Mouse (Mus musculus) mammary gland, adult 2 months (tissue): ENCODE results near the gene Mis12. TPM values are rescaled to one million over a fixed set of nuclear protein-coding genes. Genes with fewer than 3 reads are reported as not detected.

Experiments used
- polyA plus RNA-seq: library from polyadenylated mRNA; depleted of rRNA; stranded (reverse); fragments of >200 nt; gene quantifications from 2 replicates; pipeline ENCODE4 v1.2.3, GENCODE M21; 2012; ENCODE audit warnings: low replicate concordance; rRNA removed

The Mis12 gene
- 2.5 and 3.3 TPM in 2 replicates for polyA plus RNA-seq

GRCm38 (mm10) chr11:71019201-71020068, at the start of gene Mis12, which contains the start of gene Derl2:
Gene Mis12, plus strand, starts transcription at chr11:71019611.
Gene Derl2, minus strand, starts transcription at chr11:71019841.

GRCm38 (mm10) chr11:70969821-70970559, 49.4 kb upstream of the Mis12 start, which contains the start of the genes Nup88 and Rpain:
Gene Nup88, minus strand, starts transcription at chr11:70969973.
Gene Rpain, plus strand, starts transcription at chr11:70970213.

GRCm38 (mm10) chr11:70982557-70983228, 36.7 kb upstream of the Mis12 start, which contains the start of gene C1qbp:
Gene C1qbp, minus strand, starts transcription at chr11:70983026.

GRCm38 (mm10) chr11:71004316-71004773, 15.1 kb upstream of the Mis12 start, which contains the start of gene Dhx33:
Gene Dhx33, minus strand, starts transcription at chr11:71004437.

GRCm38 (mm10) chr11:71033163-71033761, 13.9 kb downstream of the Mis12 start, which contains the start of gene 6330403K07Rik:
Gene 6330403K07Rik, minus strand, starts transcription at chr11:71033513.

Other genes starting within 250 kb of the Mis12 start
- 4.0 and 6.2 TPM in 2 replicates for gene Scimp, start 207.0 kb upstream of the Mis12 start, polyA plus RNA-seq
- 3.8 and 3.9 TPM in 2 replicates for gene Rabep1, start 174.8 kb upstream of the Mis12 start, polyA plus RNA-seq
- gene Nup88, start 49.6 kb upstream of the Mis12 start, polyA plus RNA-seq = 22.1 and 30.8 TPM in 2 replicates
- 19.2 and 41.4 TPM in 2 replicates for gene Rpain, start 49.4 kb upstream of the Mis12 start, polyA plus RNA-seq
- 71.0 and 236 TPM in 2 replicates for gene C1qbp, start 36.6 kb upstream of the Mis12 start, polyA plus RNA-seq
- 28.5 and 57.6 TPM in 2 replicates for gene Dhx33, start 15.2 kb upstream of the Mis12 start, polyA plus RNA-seq
- gene Derl2, start 230 bp downstream of the Mis12 start, polyA plus RNA-seq = 7.3 and 16.6 TPM in 2 replicates
- gene 6330403K07Rik, start 13.9 kb downstream of the Mis12 start, polyA plus RNA-seq = 0.92 and 1.2 TPM in 2 replicates
- 0.11 and 0.13 TPM in 2 replicates for gene Nlrp1a, start 125.1 kb downstream of the Mis12 start, polyA plus RNA-seq
- 0.54 and 0.83 TPM in 2 replicates for gene Nlrp1b, start 211.1 kb downstream of the Mis12 start, polyA plus RNA-seq